Mouse (Mus musculus) forebrain, embryonic 14.5 days (tissue): ENCODE measurements around the gene Grk2. TPM values are rescaled to one million over a fixed set of nuclear protein-coding genes. Genes with fewer than 3 reads are reported as not detected.
A peak's percentile ranks its signal among the peaks of the same experiment; 100 is the strongest.

Source experiments
- ATAC-seq: fragments of 200-750 bp; cut with Nextera tagmentation; 2 replicates; pipeline ENCODE4 v1.8.0; 2017; ENCODE audit warnings: mild to moderate bottlenecking, moderate library complexity
- DNase-seq: peaks from one replicate; pipeline ENCODE4 v3.0.0-alpha.2; 2015; ENCODE audit warnings: low spot score
- H3K27ac ChIP-seq: fragments of 300-500 bp; sonication (generic); 2 replicates; pipeline ENCODE4 v1.5.1; 2014; ENCODE audit warnings: low read depth, mild to moderate bottlenecking, control low read depth, low read length, moderate library complexity
- H3K27me3 ChIP-seq: fragments of 300-500 bp; sonication (generic); replicated peaks from 2 replicates; pipeline ENCODE4 v1.6.1; 2014; ENCODE audit warnings: low read length, control low read depth, mixed read lengths; ENCODE audit not compliant: control insufficient read depth, insufficient read depth
- H3K36me3 ChIP-seq: fragments of 300-500 bp; sonication (generic); 2 replicates; pipeline ENCODE4 v1.6.1; 2014; ENCODE audit warnings: low read length, control low read depth; ENCODE audit not compliant: control insufficient read depth, insufficient read depth
- H3K4me1 ChIP-seq: fragments of 300-500 bp; sonication (generic); 2 replicates; pipeline ENCODE4 v1.6.1; 2014; ENCODE audit warnings: antibody characterized with exemption, low read length, control low read depth; ENCODE audit not compliant: control insufficient read depth, insufficient read depth
- H3K4me2 ChIP-seq: fragments of 300-500 bp; sonication (generic); 2 replicates; pipeline ENCODE4 v1.6.1; 2014; ENCODE audit warnings: mild to moderate bottlenecking, control low read depth, low read length
- H3K4me3 ChIP-seq: fragments of 300-500 bp; sonication (generic); 2 replicates; pipeline ENCODE4 v1.5.1; 2014; ENCODE audit warnings: low read depth, low read length, control low read depth
- H3K9ac ChIP-seq: fragments of 300-500 bp; sonication (generic); 2 replicates; pipeline ENCODE4 v1.6.1; 2014; ENCODE audit warnings: mild to moderate bottlenecking, low read length, control low read depth, moderate library complexity
- H3K9me3 ChIP-seq: fragments of 300-500 bp; sonication (generic); replicated peaks from 2 replicates; pipeline ENCODE4 v1.6.1; 2016; ENCODE audit warnings: low read length, control low read depth, mixed read lengths; ENCODE audit not compliant: control insufficient read depth
- WGBS: fragments of 180-500 bp; shearing (Covaris S2); extraction: QIAGEN DNeasy Blood & Tissue Kit; methylation state at CpG from one replicate; pipeline ENCODE4 v1.1.7; 2014; 5-methylcytosine and 5-hydroxymethylcytosine counted together
- polyA plus RNA-seq: library from polyadenylated mRNA; unstranded; fragments of >200 nt; fragmentation: Nextera tagmentation; extraction: Ambion mirVana; gene quantifications from 2 replicates; pipeline ENCODE4 v1.2.1, GENCODE M21; 2014

Gene Grk2
- polyA plus RNA-seq, 1 experiment from 2014 or later, result 17.1 TPM

GRCm38 (mm10) chr19:4291161-4291560 lies 14.9 kb downstream of the Grk2 start:
- no peak overlapping the region for H3K4me3 ChIP-seq
- H3K36me3 ChIP-seq, result peaks cover 68% of the 10 kb centered on the region
- no peaks in the 10 kb centered on the region for H3K9me3 ChIP-seq
- H3K9ac ChIP-seq, result no peak overlapping the region
- H3K27me3 ChIP-seq, result no peaks in the 10 kb centered on the region
- ATAC-seq, result no peak
- H3K4me1 ChIP-seq, result no peaks in the 10 kb centered on the region
- H3K27ac ChIP-seq, result no peak overlapping the region
- H3K4me2 ChIP-seq, result no peak overlapping the region
- no peak for DNase-seq
- WGBS, result 92% methylated on average over 11 of the region's 11 CpGs

DNA sequence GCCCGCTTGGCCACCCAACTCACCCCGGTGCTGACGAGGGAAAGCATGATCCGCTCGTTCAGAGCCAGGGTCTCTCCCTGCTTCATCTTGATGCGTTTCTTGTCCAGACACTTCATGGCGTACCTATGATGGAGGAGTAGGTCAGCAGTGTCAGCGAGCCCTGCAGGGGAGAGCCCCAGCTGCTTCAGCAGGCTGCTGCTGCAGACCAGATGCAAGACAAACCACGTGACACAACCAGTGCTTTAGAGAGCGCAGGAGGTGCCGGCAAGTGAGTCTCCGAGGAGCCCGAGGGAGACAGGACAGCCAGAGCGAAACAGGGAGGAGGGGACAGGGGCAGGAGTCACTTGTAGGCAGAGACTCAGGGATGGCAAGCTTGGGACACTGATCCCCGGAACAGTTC lies 15.3 kb downstream of the Grk2 start:
- Histone ChIP-seq H3K27me3 (no peaks in the 10 kb centered on the region), H3K36me3 (peaks cover 73% of the 10 kb centered on the region), H3K4me2 (no peak overlapping the region), H3K9ac (no peak overlapping the region), H3K4me3 (no peak overlapping the region), H3K27ac (no peak overlapping the region), H3K9me3 (no peaks in the 10 kb centered on the region), H3K4me1 (no peaks in the 10 kb centered on the region)
- no peak for DNase-seq
- WGBS, result 81% methylated on average over 15 of the region's 15 CpGs
- no peak for ATAC-seq

DNA sequence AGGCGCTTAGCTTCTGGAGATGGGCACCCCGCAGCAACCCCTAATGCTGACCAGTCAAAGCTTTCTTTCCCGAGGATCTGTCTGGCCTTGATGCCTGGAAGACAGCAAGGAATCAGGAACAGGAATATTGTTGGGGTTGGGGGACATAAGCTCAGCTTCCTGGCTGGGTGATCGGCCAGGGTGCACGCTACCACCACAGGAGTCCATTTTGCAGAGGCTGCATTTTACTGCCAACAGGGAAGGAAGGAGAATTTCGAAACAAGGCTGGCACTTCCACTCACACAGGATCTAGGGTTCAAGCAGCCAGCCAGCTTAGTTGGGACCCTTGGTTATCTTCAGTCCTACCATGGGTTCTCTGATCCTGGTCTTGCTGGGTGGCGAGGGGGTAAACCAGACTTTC lies 22.4 kb downstream of the Grk2 start:
- peaks cover 32% of the 10 kb centered on the region for H3K36me3 ChIP-seq
- H3K27me3 ChIP-seq, result no peaks in the 10 kb centered on the region
- H3K4me1 ChIP-seq, result 0 out of 2 replicates have a peak, but pooled peaks cover 2% of the 10 kb centered on the region
- WGBS, result 50% methylated on average over 7 of the region's 7 CpGs
- H3K9ac ChIP-seq, result no peak overlapping the region
- H3K4me3 ChIP-seq, result peak overlapping the region; percentile 53
- no peaks in the 10 kb centered on the region for H3K9me3 ChIP-seq
- H3K27ac ChIP-seq, result no peak overlapping the region
- ATAC-seq, result no peak
- DNase-seq, result no peak
- H3K4me2 ChIP-seq, result peak overlapping the region; percentile 73

GRCm38 (mm10) chr19:4282898-4283553 lies 23.0 kb downstream of the Grk2 start, which contains the start of gene Ankrd13d:
Ankrd13d (minus strand) TSS chr19:4283137.
- DNase-seq (peak; percentile 90), ATAC-seq (peak; percentile 95)
- H3K36me3 ChIP-seq, result peaks cover 27% of the 10 kb centered on the region
- peak within 1 kb of the TSS; percentile 27; the same call in 1 of the 2 replicates for H3K27ac ChIP-seq
- H3K4me3 ChIP-seq, result peak within 1 kb of the TSS; percentile 53
- H3K27me3 ChIP-seq, result no peaks in the 10 kb centered on the region
- H3K4me2 ChIP-seq, result peak within 1 kb of the TSS; percentile 73
- H3K9me3 ChIP-seq, result no peaks in the 10 kb centered on the region
- peak within 1 kb of the TSS; percentile 73 for H3K9ac ChIP-seq
- 1% methylated on average over 40 of the region's 50 CpGs for WGBS
- 0 out of 2 replicates have a peak, but pooled peaks cover 2% of the 10 kb centered on the region for H3K4me1 ChIP-seq

DNA sequence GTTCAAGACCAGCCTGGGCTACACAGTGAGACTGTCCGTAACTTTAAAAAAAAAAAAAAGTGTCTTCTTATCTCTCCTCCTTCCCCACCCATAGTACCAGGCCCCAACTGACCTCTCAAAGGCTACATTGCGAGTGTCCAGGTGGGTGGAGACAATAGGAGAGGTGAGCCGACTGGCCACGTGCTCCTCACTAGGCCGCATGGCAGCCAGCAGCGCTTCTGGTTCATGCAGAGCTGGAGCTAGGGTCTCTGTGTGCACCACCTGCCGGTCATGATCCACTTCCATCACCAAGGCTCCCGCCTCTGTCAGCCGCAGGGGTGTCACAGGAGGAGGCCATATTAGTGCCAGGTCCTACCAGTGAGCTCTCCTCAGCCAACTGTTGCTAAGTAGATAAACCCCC lies 25.6 kb downstream of the Grk2 start:
- H3K27ac ChIP-seq, result no peak overlapping the region
- no peaks in the 10 kb centered on the region for H3K27me3 ChIP-seq
- ATAC-seq (no peak), DNase-seq (no peak)
- no peak overlapping the region for H3K9ac ChIP-seq
- peaks cover 2% of the 10 kb centered on the region for H3K36me3 ChIP-seq
- H3K4me1 ChIP-seq, result 0 out of 2 replicates have a peak, but pooled peaks cover 2% of the 10 kb centered on the region
- H3K4me2 ChIP-seq, result no peak overlapping the region
- no peaks in the 10 kb centered on the region for H3K9me3 ChIP-seq
- no peak overlapping the region for H3K4me3 ChIP-seq
- 94% methylated on average over 9 of the region's 9 CpGs for WGBS

GRCm38 (mm10) chr19:4279487-4279886 lies 26.5 kb downstream of the Grk2 start:
- Histone ChIP-seq H3K4me2 (no peak overlapping the region), H3K27me3 (no peaks in the 10 kb centered on the region), H3K9ac (no peak overlapping the region), H3K4me1 (0 out of 2 replicates have a peak, but pooled peaks cover 2% of the 10 kb centered on the region), H3K36me3 (no peaks in the 10 kb centered on the region), H3K27ac (no peak overlapping the region), H3K9me3 (no peaks in the 10 kb centered on the region), H3K4me3 (no peak overlapping the region)
- DNase-seq (no peak), ATAC-seq (no peak)
- 98% methylated on average over 1 of the region's 1 CpGs for WGBS

DNA sequence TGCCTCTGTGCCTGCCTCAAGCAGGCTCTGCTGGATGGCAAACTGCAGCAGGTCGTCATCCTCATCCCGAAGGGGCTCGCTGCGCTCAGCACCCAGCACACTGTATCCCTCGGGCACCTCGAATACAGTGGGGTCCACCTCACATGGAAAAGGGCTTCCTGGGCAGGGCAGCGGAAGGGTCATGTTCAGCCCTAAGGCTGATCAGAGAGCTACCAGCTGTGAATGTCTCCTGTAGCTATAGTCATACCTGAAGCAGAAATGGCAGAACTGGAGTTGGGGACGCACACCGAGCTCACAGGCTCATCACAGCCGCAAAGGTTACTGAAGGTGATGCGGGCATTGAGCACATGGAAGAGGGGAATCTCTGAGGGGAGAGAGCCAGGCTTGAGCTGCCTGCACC lies 35.0 kb downstream of the Grk2 start:
- no peak overlapping the region for H3K9ac ChIP-seq
- DNase-seq, result no peak
- peaks cover 13% of the 10 kb centered on the region; the same call in 1 of the 2 replicates for H3K27me3 ChIP-seq
- peaks cover 4% of the 10 kb centered on the region; the same call in 1 of the 2 replicates for H3K4me1 ChIP-seq
- H3K4me2 ChIP-seq, result no peak overlapping the region
- peaks cover 4% of the 10 kb centered on the region; the same call in 1 of the 2 replicates for H3K36me3 ChIP-seq
- no peaks in the 10 kb centered on the region for H3K9me3 ChIP-seq
- H3K27ac ChIP-seq, result no peak overlapping the region
- WGBS, result 94% methylated on average over 11 of the region's 11 CpGs
- ATAC-seq, result no peak
- H3K4me3 ChIP-seq, result no peak overlapping the region

GRCm38 (mm10) chr19:4270187-4270586 lies 35.8 kb downstream of the Grk2 start:
- peaks cover 13% of the 10 kb centered on the region; the same call in 1 of the 2 replicates for H3K27me3 ChIP-seq
- ATAC-seq, result no peak
- H3K27ac ChIP-seq, result no peak overlapping the region
- H3K4me3 ChIP-seq, result no peak overlapping the region
- H3K9me3 ChIP-seq, result no peaks in the 10 kb centered on the region
- DNase-seq, result no peak
- H3K9ac ChIP-seq, result no peak overlapping the region
- 80% methylated on average over 6 of the region's 6 CpGs for WGBS
- H3K4me1 ChIP-seq, result peaks cover 4% of the 10 kb centered on the region; the same call in 1 of the 2 replicates
- no peak overlapping the region for H3K4me2 ChIP-seq
- peaks cover 4% of the 10 kb centered on the region; the same call in 1 of the 2 replicates for H3K36me3 ChIP-seq
